Mouse (Mus musculus) T-helper 1 cell (primary cell): Measurements from ENCODE around the gene Gnas.

Experiments
- in situ Hi-C: fragments of 300-600 bp; cut with MboI, MseI; formaldehyde crosslinking; loops from one replicate; pipeline ENCODE4 v1.15.1; 2025; ENCODE audit warnings: high pct_unique_total_duplicates

Gnas gene

GRCm38 (mm10) chr2:174327295-174327981 lies 43.3 kb downstream of the Gnas start:
- in situ Hi-C loops = loop anchor here (10.0 kb wide), 1 partner anchor 127 kb away; the partner anchor contains the start of gene Tubb1

- in situ Hi-C loops = loop anchor here (10.0 kb wide), 1 partner anchor 126 kb away; the partner anchor contains the start of gene Tubb1
Measured at GRCm38 (mm10) chr2:174328358-174328905, 44.3 kb downstream of the Gnas start.

DNA sequence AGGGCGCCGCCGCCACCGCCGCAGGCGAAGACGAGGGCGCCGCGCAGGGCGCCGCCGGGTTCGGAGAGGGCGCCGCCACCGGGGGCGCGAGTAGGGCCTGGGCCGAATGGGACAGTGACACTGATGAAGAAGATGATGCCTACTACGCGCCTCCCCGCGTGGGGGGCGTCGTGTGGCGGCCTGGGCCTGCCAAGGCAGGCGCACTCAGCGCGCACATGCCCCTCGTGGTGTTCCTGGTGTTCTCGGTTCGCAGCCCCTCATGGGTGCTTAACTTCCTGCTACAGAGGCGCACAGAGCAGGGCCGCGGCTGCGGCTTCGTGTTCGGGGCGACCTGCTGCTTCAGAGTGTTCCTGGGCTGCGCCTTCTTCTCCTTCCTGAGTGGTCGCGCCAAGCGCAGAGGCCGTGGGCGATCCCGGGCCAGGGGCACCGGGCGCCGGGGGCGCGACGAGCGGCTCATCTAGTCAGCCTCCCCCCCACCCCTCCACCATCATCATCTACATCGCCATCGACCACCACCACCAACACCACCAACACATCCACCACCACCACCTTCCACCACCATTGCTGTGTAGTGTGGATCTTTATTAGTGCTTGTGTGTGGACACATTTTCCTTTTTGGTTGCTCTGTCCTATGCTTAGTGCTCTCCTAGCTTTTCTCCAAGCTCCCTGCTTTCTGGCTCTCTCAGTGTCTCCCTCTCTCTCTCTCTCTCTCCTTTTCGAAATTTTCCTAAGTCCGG lies 45.0 kb downstream of the Gnas start:
- in situ Hi-C loops = loop anchor here (10.0 kb wide), 1 partner anchor 126 kb away; the partner anchor contains the start of gene Tubb1

DNA sequence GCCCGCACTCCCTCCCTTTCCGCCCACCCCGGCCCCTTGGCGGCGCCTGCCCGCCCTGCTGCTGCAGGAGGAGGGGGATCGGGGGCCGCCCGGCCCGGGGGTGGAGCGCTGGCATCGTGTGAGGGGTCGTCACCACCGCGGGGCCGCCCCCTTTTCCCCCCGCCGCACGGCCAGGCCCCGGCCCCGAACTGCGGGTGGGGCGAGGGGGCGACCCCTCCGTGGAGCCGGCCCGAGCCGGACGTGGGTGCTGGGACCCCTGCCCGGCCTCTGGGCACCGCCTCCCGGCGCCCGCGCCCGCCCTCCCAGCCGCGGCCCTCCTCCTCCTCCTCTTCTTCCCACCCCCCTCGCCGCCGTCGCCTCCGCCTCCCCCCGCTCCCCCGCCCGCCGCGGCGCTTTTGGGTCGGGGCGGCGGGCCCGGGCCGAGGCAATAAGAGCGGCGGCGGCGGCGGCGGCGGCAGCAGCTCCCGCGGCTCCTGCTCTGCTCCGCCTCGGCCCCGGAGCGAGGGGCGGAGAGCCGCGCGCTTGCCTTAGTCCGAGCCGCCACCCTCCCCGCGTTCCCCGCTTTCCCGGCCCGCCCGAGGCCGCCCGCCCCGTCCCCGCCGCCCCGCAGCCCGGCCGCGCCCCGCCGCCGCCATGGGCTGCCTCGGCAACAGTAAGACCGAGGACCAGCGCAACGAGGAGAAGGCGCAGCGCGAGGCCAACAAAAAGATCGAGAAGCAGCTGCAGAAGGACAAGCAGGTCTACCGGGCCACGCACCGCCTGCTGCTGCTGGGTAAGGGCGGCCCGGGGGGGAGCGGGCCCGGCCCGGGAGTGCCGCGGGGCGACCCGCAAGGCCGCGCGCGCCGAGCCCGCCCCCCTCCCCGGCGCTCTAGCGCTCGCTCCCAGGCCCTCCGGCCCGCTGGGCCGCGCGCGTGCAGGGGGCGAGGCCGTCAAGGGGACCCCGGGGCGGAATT lies 45.8 kb downstream of the Gnas start:
- in situ Hi-C loops = loop anchor here (10.0 kb wide), 1 partner anchor 125 kb away; the partner anchor contains the start of gene Tubb1

GRCm38 (mm10) chr2:174330616-174331191 lies 46.6 kb downstream of the Gnas start:
- in situ Hi-C loops = no loop called here

- in situ Hi-C loops = no loop called here
Measured at GRCm38 (mm10) chr2:174331282-174332030, 47.3 kb downstream of the Gnas start.

- in situ Hi-C loops = no loop called here
Measured at GRCm38 (mm10) chr2:174333239-174333890, 49.2 kb downstream of the Gnas start.

- in situ Hi-C loops = no loop called here
Measured at GRCm38 (mm10) chr2:174334415-174334814, 50.3 kb downstream of the Gnas start.

DNA sequence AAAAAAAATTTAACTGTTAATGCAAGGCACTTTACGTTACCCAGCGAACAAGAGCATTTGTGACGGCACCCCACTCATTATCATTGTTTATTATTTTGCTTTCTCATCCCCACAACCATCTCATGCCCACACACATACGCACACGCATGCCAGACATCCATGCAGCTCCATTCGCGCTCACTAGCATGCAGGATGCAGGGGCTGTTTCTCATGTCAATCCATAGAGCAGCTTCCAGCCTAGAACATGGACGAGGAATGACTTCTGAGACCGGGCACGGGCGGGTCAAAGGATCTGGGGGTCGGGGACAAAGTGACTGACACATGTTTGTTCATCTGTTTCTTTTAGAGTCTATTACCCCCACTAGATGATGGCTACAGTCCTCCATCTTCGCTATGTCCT lies 53.2 kb downstream of the Gnas start:
- in situ Hi-C loops = no loop called here

DNA sequence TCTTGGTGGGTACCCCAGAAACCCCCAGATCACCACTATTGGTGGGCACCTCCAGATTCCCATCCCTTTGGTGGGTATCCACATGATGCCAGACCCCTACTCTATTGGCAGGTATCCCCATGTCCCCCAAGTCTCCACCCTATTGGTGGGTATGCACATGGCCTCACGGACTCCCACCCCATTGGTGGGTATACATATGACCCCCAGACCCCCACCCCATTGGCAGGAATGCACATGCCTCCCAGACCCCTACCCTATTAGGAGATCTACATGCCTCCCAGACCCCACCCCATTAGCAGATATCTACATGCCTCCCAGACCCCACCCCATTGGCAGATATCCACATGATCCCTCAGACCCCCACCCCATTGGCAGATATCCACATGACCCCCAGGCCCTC lies 55.6 kb downstream of the Gnas start:
- in situ Hi-C loops = loop anchor here (10.0 kb wide), 1 partner anchor 1315 kb away; the partner anchor contains the start of gene Rbm38

GRCm38 (mm10) chr2:174340229-174340892 lies 56.2 kb downstream of the Gnas start:
- in situ Hi-C loops = loop anchor here (10.0 kb wide), 1 partner anchor 1316 kb away; the partner anchor contains the start of gene Rbm38

- in situ Hi-C loops = loop anchor here (10.0 kb wide), 1 partner anchor 1316 kb away; the partner anchor contains the start of gene Rbm38
Measured at GRCm38 (mm10) chr2:174340893-174341580, 56.9 kb downstream of the Gnas start.

DNA sequence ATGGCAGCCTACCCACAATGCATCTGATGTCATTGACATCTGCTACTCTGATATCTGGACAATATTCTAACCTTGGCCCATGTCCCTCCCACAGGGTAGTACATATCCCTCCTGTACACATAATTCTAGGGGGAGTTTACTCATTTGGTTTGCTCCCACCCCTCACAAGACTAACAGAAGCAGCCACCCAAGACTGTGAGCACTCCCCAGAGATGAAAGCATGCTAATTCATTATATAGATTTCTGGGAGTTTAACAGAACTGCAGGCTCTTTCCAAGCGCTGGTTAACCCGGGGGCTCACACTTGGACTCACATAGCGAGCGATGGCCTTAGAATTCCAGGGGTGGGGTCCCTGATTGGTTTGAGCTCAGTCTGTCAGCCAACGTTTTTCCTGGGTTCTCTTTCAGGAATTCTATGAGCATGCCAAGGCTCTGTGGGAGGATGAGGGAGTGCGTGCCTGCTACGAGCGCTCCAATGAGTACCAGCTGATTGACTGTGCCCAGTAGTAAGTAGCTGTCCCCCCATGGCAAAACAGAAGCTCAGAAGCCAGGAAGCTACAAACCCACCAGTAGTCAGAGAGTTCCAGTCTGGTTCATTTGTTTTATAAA lies 58.8 kb downstream of the Gnas start:
- in situ Hi-C loops = loop anchor here (10.0 kb wide), 1 partner anchor 1318 kb away; the partner anchor contains the start of gene Rbm38

- in situ Hi-C loops = loop anchor here (10.0 kb wide), 1 partner anchor 1319 kb away; the partner anchor contains the start of gene Rbm38
Measured at GRCm38 (mm10) chr2:174343566-174343965, 59.4 kb downstream of the Gnas start.

DNA sequence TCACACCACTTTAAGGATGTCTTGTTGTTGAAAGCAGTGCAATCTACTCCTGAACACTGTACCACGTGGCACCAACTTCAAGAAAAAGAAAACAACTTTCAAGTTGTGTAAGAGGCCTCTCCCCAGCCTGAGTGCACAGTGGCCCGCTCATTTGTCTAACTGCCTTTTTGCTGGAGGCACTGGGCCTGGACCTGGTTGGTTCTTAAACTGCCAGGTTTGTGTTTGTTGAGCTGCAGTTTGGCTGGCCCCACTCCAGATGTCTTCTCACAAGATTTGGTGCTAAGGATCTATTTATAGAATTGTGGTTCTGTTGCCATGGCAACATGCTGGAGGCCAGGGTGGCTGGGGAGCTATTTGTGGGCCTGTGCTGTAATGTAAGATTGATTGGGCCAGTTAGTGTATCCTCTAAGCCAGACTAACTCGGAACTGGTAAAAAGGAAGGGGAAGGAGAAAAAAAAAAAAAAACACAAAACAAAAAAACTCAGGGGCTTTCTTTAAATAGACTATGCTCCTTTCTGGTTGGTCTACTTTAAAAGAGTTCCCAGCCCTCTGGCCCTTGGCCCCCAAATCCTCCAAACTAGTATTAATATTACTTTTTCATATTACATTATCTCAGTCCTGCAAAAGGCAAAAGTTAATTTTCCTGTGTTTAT lies 60.0 kb downstream of the Gnas start:
- in situ Hi-C loops = loop anchor here (10.0 kb wide), 1 partner anchor 1319 kb away; the partner anchor contains the start of gene Rbm38

DNA sequence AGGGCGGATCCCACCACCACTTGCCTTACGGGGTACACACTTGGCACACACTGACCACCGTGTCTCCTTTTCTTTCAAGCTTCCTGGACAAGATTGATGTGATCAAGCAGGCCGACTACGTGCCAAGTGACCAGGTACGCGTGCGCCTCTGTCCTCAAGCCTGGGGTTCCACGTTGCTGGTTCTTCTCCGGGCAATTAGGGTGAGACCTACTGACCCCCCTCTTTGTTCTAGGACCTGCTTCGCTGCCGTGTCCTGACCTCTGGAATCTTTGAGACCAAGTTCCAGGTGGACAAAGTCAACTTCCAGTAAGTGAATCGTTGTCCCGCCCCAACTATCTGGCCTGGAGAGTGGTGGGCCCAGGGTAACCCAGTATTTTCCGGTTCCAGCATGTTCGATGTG lies 60.9 kb downstream of the Gnas start:
- in situ Hi-C loops = loop anchor here (10.0 kb wide), 1 partner anchor 1320 kb away; the partner anchor contains the start of gene Rbm38

DNA sequence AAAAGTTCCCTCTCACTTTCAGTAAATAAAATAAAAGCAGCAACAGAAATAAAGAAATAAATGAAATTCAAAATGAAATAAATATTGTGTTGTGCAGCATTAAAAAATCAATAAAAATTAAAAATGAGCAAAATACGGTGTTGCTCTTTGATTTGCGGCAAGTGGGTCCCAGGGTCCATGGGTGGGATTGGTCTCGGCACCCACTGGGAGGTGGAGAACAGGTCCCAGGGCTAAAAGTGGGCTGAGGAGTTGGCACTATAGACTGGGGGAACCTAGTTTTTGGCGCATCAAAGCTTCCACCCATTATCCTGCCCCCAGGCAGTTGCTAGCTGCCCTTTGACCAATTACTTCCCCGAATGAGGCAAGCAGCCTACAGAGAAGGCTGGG lies 62.5 kb downstream of the Gnas start, which contains the start of gene Gm20721:
Gene Gm20721 (minus strand): TSS at position 101 of the 387 bp plus-strand sequence.
- in situ Hi-C loops = loop anchor here (10.0 kb wide), 1 partner anchor 1322 kb away; the partner anchor contains the start of gene Rbm38
